Mouse (Mus musculus): Measurements from ENCODE around the gene Ppp1r13b. TPM values are rescaled to one million over a fixed set of nuclear protein-coding genes. Genes with fewer than 3 reads are reported as not detected.

Gene Ppp1r13b
- polyA plus RNA-seq, 1 experiment, result 37.6 TPM

DNA sequence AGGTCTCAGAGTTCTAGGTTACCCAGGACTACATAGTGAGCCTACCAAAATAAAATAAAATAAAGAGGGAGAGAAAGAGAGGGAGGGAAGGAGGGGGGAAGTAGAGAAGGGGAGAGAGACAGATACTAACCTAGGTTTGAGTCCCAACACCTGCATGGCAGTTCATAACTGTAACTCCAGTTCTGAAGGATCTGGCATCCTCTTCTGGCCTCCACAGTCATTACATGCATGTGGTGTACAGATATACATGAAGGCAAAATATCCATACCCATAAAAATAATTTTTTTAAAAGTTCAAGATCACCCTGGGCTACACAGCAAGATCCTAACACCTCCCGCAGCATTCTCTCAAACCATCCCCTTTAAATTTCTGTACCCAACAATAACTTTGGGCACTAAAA lies 20.9 kb downstream of the Ppp1r13b start:
- DNase-seq (ENCODE audit: extremely low spot score in 1 of 2, low spot score in 1 of 2), result no peak

GRCm38 (mm10) chr12:111882852-111883251 lies 25.1 kb downstream of the Ppp1r13b start:
- no peak for DNase-seq (ENCODE audit: extremely low spot score in 1 of 2, low spot score in 1 of 2)

GRCm38 (mm10) chr12:111882022-111882421 lies 25.9 kb downstream of the Ppp1r13b start:
- no peak for DNase-seq (ENCODE audit: extremely low spot score in 1 of 2, low spot score in 1 of 2)

DNA sequence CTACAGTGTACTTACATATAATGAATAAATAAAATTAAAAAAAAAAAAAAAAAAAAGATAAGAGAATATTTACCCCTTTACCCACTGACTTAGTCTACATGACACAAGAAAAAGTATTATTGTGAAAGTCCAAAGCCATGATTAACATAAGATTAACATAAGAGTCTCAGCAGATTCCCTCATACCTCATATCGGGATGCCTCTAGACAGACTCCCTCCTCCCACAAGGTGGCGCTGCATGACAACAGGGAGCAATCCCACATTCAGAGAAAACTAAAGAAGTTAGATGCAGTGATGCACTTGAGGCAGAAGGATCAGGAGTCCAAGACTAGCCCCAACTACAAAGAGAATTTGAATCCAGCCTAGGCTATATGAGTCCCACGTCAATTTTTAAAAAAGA lies 29.7 kb downstream of the Ppp1r13b start:
- DNase-seq (ENCODE audit: extremely low spot score in 1 of 2, low spot score in 1 of 2), result peak; percentile 31 to 89

- no peak for DNase-seq (ENCODE audit: extremely low spot score in 1 of 2, low spot score in 1 of 2)
Measured at GRCm38 (mm10) chr12:111875499-111875898, 32.4 kb downstream of the Ppp1r13b start.

- DNase-seq (ENCODE audit: extremely low spot score in 1 of 2, low spot score in 1 of 2), result no peak
Measured at GRCm38 (mm10) chr12:111874601-111875140, 33.2 kb downstream of the Ppp1r13b start.

GRCm38 (mm10) chr12:111872079-111872478 lies 35.8 kb downstream of the Ppp1r13b start:
- no peak for DNase-seq (ENCODE audit: extremely low spot score in 1 of 2, low spot score in 1 of 2)

DNA sequence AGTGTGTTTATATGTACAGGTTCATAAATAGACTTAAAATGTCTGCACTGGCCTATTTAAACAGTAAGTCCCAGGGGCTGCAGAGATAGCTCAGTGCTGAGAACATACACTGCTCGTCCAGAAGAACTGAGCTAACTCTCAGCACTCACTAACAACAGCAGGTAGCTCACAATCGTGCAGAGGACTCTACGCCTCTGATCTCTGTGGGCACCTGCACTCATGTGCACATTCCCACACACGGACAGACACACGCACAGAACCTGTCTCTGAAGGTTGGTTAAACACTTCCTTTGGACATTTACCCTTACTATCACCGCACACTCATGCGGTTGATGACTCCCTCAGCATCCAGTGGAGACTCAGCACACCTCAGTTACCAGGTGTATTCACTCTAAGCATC lies 37.1 kb downstream of the Ppp1r13b start:
- no peak for DNase-seq (ENCODE audit: extremely low spot score in 1 of 2, low spot score in 1 of 2)

GRCm38 (mm10) chr12:111869806-111870205 lies 38.1 kb downstream of the Ppp1r13b start:
- DNase-seq (ENCODE audit: extremely low spot score in 1 of 2, low spot score in 1 of 2), result no peak

GRCm38 (mm10) chr12:111864206-111864824 lies 43.6 kb downstream of the Ppp1r13b start:
- DNase-seq (ENCODE audit: extremely low spot score in 1 of 2, low spot score in 1 of 2), result no peak

- DNase-seq (ENCODE audit: extremely low spot score in 1 of 2, low spot score in 1 of 2), result no peak
Measured at GRCm38 (mm10) chr12:111855448-111855847, 52.5 kb downstream of the Ppp1r13b start.

DNA sequence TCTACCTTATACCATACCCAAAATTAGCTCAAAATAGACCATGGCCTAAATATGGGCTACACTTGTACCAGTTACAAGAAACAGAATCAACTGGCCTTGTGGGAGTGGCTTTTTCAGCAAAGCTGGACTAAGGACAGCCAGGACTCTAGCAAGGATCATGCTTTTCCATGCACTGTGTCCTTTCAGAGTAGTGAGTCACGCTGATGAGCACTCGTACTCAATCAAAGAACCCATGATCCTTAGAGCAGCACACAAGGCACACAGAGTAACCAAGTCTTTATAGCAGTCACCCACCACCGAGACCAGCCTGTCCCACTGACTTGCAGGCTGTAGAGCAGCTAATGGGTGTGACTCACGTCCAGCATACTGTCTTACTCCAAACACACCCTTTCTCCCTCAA lies 54.4 kb downstream of the Ppp1r13b start:
- no peak for DNase-seq (ENCODE audit: extremely low spot score in 1 of 2, low spot score in 1 of 2)

DNA sequence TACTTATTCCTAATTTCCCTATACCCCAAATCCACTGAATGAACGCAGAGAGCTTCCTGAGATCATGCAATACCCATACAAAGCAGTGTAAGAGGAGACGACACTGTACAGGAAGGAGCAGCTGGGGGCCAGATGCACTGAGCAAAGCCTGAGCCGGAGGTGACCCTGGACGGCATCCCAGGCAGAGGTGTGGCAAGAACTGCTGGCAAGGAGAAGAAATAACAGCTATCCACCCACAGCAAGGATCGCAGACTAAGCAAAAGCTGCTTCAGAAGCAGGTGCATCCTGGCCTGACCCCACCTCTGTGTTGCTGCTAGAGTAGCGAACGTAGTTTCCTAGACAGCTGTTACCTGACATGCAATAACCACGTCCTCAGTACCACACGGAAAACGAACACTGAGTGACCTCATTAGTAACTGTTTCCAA lies 54.9 kb downstream of the Ppp1r13b start:
- DNase-seq (ENCODE audit: extremely low spot score in 1 of 2, low spot score in 1 of 2), result no peak

GRCm38 (mm10) chr12:111851745-111852144 lies 56.2 kb downstream of the Ppp1r13b start:
- DNase-seq (ENCODE audit: extremely low spot score in 1 of 2, low spot score in 1 of 2), result no peak

GRCm38 (mm10) chr12:111851235-111851634 lies 56.7 kb downstream of the Ppp1r13b start:
- no peak for DNase-seq (ENCODE audit: extremely low spot score in 1 of 2, low spot score in 1 of 2)

- no peak for DNase-seq (ENCODE audit: extremely low spot score in 1 of 2, low spot score in 1 of 2)
Measured at GRCm38 (mm10) chr12:111848300-111848798, 59.6 kb downstream of the Ppp1r13b start.

GRCm38 (mm10) chr12:111846815-111847214 lies 61.1 kb downstream of the Ppp1r13b start:
- DNase-seq (ENCODE audit: extremely low spot score in 1 of 2, low spot score in 1 of 2), result no peak

DNA sequence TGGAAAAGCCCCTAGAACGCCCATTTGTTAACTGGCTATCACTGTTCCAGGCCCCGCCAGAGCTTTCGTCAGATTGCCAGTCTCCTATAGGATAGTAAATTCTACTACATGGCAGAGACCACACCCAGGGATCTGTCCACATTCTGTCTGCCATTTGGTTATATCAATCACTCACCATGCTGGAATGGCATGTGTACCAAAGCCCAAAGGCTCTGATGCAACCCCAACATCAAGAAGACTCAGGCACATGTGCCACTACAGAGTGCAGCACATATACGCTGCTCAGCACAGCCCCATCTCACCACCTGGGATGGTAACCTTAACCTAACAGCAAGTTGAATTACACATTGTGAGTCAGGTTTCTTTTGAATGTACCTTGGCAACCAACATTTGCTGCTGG lies 62.0 kb downstream of the Ppp1r13b start:
- no peak for DNase-seq (ENCODE audit: extremely low spot score in 1 of 2, low spot score in 1 of 2)

DNA sequence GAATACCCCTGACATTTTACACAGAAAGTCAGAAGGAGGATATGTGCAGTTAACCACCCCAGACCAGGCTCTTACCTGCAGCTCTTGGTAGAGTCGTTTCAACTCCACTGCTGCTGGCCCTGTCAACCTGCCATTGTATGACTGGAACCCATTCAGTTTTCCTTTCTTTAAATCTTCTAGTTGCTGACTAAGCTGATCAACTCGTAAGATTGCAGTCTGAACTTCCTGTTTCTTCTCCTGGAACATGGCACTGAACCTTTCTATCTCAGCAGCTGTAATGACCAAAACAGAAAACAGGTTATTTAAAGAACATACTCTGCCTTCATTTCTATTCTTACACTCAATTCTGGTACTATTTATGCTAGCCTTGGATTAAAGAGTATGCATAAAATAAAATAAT lies 64.4 kb downstream of the Ppp1r13b start:
- DNase-seq (ENCODE audit: extremely low spot score in 1 of 2, low spot score in 1 of 2), result no peak

GRCm38 (mm10) chr12:111842565-111843433 lies 65.1 kb downstream of the Ppp1r13b start:
- DNase-seq (ENCODE audit: extremely low spot score in 1 of 2, low spot score in 1 of 2), result no peak

DNA sequence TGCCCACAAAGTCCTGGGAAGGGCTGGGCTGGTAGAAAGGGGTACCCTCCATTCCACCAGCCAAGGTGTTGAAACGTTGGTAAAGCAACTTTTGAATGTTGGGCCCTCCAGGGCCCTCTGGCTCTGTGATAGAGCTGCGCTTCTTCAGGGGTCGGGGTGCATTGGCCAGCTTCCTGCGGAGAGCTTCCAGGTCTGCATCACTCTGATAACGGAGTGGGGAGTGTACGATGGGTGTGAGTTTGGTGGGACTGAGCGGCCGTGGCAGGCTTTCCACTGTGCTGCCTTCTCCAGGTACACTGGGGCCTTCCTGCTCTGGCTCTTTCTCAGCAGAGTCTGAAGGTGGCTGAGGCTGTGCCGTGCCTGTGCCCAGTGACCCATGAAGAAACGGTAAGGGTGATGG lies 74.5 kb downstream of the Ppp1r13b start:
- DNase-seq (ENCODE audit: extremely low spot score in 1 of 2, low spot score in 1 of 2), result no peak

DNA sequence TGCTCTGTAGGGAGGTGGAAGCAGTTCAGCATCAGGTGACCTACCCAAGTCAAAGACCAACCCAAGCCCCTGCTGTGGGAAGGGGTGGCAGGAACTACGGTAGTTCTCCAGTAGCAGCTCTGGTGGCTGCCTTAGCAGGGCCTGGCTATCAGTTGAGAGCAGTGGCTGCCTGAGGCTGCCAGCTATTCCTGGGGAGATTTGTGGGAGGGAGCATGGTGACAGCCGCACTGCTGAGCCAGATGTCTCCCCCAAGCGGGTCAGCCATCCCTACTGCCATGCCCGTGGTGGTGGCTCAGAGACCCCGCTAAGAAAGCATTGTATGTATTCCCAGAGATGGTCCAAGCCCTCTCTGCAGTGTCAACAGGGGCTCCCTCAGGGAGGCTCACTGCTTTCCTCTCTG lies 75.3 kb downstream of the Ppp1r13b start:
- no peak for DNase-seq (ENCODE audit: extremely low spot score in 1 of 2, low spot score in 1 of 2)
